Mouse (Mus musculus) spleen, adult 2 months (tissue): ENCODE results near the gene Tmem243. TPM values are rescaled to one million over a fixed set of nuclear protein-coding genes. Genes with fewer than 3 reads are reported as not detected.

Source experiments
- DNase-seq, 2 experiments: peaks; one replicate each; pipeline versions ENCODE4 v3.0.0 to v3.0.0-alpha.2; 2012 to 2021; ENCODE audit warnings: low spot score in 2 of 2, low read depth in 1 of 2
- H3K27ac ChIP-seq: fragments of 200-500 bp; 2 replicates; pipeline ENCODE4 v1.5.1; 2012; ENCODE audit warnings: low read length, inconsistent platforms; ENCODE audit not compliant: insufficient read depth
- H3K27me3 ChIP-seq: fragments of 200-500 bp; 2 replicates; pipeline ENCODE4 v1.6.1; 2012; ENCODE audit warnings: mild to moderate bottlenecking, moderate library complexity, low read length, inconsistent platforms; ENCODE audit not compliant: control insufficient read depth, insufficient read depth
- H3K36me3 ChIP-seq: fragments of 200-500 bp; 2 replicates; pipeline ENCODE4 v1.6.1; 2012; ENCODE audit warnings: mild to moderate bottlenecking, low read length, inconsistent platforms; ENCODE audit not compliant: control insufficient read depth, insufficient read depth
- H3K4me1 ChIP-seq: fragments of 200-500 bp; 2 replicates; pipeline ENCODE4 v1.6.1; 2011; ENCODE audit warnings: inconsistent platforms; ENCODE audit not compliant: control insufficient read depth, insufficient read depth, insufficient read length
- H3K4me3 ChIP-seq: fragments of 200-500 bp; 2 replicates; pipeline ENCODE4 v1.5.1; 2011; ENCODE audit warnings: mild to moderate bottlenecking, inconsistent platforms; ENCODE audit not compliant: insufficient read depth, insufficient read length; ENCODE audit errors: extremely low read depth
- CTCF ChIP-seq: fragments of 200-500 bp; IDR thresholded peaks from 2 replicates; pipeline ENCODE4 v1.5.1; 2011; ENCODE audit warnings: mild to moderate bottlenecking, inconsistent platforms; ENCODE audit not compliant: insufficient read depth, insufficient read length, insufficient replicate concordance; ENCODE audit errors: extremely low read depth
- POLR2A ChIP-seq: fragments of 200-500 bp; IDR thresholded peaks from 2 replicates; pipeline ENCODE4 v1.6.1; 2011; ENCODE audit warnings: low read depth, low read length, inconsistent platforms
- WGBS: fragments of 180-500 bp; shearing (Covaris S2); methylation state at CpG from one replicate; pipeline ENCODE4 v1.1.7; 2018; 5-methylcytosine and 5-hydroxymethylcytosine counted together
- polyA plus RNA-seq: library from polyadenylated mRNA; depleted of rRNA; stranded (reverse); fragments of >200 nt; gene quantifications from 2 replicates; pipeline ENCODE4 v1.2.3, GENCODE M21; 2012

Gene Tmem243
- polyA plus RNA-seq, 1 experiment = 56.1 TPM

DNA sequence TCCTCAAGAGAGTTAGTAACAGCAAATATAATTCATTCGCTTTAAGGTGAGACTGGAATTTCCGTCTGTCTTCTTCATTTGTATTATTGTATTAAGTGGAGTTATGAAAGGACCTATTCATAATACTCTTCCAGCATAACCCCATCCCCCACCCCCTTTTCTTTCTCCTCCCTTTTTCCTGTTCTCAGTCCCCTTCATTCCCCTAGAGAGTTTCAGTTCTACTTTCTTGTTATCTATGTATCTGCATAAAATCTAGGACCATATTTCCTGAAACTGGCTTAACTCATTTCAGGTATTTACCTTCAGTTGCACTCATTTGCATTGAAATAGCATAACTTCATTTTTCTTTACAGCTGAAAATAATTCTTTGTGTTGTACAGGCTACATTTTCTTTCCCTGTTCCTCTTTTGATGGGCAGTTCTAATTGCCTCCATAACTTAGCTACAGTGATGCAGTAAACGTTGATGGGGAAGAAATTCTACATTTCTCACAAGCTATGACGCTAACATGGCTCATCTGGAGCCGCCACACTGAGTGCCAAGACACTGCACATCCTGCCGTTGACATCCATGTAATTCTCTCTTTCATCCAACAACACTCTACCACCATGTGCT is 9.9 kb upstream of the Tmem243 start:
- no peak for TF ChIP-seq POLR2A
- TF ChIP-seq CTCF = no peak
- H3K27me3 ChIP-seq = no peaks in the 10 kb centered on the region

DNA sequence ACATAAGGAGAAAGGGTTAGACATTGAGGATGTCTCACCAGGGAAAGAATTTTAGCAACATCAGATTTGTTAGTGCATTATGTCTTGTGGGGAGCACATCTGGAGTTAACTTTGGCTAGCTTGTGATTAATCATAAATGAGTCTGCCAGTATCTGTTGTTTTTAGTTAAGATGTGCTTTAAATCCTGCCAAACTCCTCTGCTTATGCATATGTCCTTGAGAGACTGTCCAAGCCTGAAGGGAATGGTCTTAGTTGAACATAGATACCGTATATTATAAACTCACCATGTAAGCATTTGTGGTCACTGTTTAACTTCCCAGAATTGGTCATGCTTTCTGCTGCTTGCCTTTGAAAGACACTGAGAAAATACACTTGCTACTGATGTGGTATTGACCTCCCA is 7.8 kb upstream of the Tmem243 start:
- Histone ChIP-seq H3K4me3 (no peak overlapping the region), H3K27me3 (no peaks in the 10 kb centered on the region), H3K36me3 (no peaks in the 10 kb centered on the region), H3K4me1 (peaks cover 30% of the 10 kb centered on the region), H3K27ac (no peak overlapping the region)
- DNase-seq = no peak
- TF ChIP-seq POLR2A (no peak), CTCF (no peak)
- 70% methylated on average over 1 of the region's 1 CpGs for WGBS

More for the DNA sequence above, 9.9 kb upstream of the Tmem243 start:
- H3K4me3 ChIP-seq = no peak overlapping the region
- WGBS = 62% methylated on average over 6 of the region's 6 CpGs
- DNase-seq = no peak
- H3K36me3 ChIP-seq = no peaks in the 10 kb centered on the region
- peaks cover 42% of the 10 kb centered on the region for H3K4me1 ChIP-seq
- H3K27ac ChIP-seq = peak overlapping the region; percentile 74

DNA sequence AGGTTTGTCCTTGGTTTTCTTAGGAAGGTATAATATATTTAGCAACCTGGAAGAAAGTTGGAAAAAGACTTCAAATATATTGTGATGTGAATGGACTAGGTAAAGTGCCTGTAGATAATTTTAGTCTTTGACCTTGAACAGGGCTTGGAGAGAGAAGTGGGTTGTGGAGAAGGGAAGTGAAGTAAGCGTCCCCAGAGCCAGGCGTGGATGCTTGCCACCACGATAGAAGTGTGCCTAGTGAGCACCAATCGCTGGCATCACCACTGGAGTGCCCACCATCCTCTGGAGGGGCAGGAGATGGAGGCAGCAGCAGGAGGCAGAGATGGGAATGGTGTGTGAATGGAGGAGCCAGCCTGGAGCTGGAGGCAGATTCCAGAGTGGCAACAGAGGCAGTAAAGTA is 7.0 kb upstream of the Tmem243 start:
- H3K36me3 ChIP-seq = no peaks in the 10 kb centered on the region
- no peak for TF ChIP-seq POLR2A
- no peak for TF ChIP-seq CTCF
- no peak overlapping the region for H3K27ac ChIP-seq
- WGBS = 25% methylated on average over 4 of the region's 4 CpGs
- no peaks in the 10 kb centered on the region for H3K27me3 ChIP-seq
- no peak overlapping the region for H3K4me3 ChIP-seq
- H3K4me1 ChIP-seq = peaks cover 23% of the 10 kb centered on the region
- DNase-seq = no peak

DNA sequence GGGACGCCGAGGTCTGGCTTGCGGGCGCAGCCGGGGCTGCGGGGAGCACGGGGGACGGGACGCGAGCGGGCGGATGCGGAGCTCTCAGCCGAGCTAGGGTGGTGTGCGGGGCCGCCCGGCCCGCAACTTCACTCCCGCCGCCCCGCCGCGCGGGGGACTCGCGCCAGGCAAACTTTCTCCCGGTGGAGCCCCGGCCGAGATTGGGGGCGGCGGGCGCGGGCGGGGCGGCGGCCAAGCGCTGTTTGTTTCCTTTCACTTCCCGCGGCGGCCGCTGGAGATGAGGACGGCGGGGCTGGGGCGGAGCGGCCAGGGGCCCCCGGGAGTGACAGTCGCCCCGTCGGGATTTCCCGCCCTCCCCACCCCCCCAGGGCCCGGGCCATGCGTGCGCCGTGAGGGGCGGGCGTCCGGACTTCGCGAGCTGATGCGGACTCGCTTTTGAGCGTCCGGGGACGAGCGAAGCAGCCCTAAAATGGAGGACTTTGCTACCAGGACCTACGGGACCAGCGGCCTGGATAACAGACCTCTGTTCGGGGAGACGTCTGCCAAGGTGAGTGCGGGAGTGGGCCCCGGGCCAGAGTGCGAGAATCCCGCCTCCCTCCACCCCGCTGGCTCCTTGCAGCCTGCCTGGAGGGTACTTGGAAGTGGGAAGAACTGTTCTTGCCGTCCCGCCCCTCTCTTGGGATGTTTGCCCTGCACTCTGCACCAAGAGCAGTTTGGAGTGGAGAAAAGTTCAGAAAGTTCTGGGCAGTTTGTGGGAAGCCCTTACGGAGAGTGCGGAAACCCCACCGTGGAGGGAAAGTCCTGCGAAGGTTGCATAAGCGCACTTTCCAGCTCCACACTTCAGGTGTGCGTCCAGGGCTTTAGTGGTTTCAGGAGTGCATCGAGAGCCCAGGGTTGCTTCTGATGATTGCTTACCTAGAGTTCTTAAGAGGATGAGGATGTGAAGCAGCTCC is 657 bp downstream of the Tmem243 start:
- peak in 1 of 2 experiments; percentile 64 for DNase-seq
- Histone ChIP-seq H3K27me3 (no peaks in the 10 kb centered on the region), H3K4me3 (peak overlapping the region; percentile 81), H3K36me3 (peaks cover 8% of the 10 kb centered on the region; the same call in 1 of the 2 replicates), H3K27ac (peak overlapping the region; percentile 98), H3K4me1 (peaks cover 26% of the 10 kb centered on the region)
- no peak for TF ChIP-seq CTCF
- TF ChIP-seq POLR2A = no peak
- WGBS = 2% methylated on average over 57 of the region's 83 CpGs

DNA sequence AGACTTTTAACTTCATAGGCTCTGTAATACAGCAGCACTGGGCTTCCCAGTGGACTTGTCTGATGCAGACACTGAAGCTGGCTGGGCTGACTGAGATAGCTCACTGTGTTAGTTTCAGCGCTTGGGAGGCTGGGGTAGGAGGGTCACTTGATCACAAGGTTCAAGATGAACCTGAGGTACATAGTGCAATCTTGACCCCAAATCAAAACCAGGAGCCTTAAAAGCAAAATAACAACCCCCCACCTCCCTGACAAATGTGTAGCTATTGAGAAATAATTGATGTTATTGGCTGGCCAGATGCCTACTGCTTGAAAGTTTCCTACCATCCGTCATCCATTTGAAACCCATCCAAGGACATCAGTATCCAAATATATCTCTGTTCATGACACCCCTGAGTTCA is 2.2 kb downstream of the Tmem243 start:
- H3K4me3 ChIP-seq = peak overlapping the region; percentile 81
- no peak for DNase-seq
- H3K4me1 ChIP-seq = peaks cover 37% of the 10 kb centered on the region
- peaks cover 8% of the 10 kb centered on the region; the same call in 1 of the 2 replicates for H3K36me3 ChIP-seq
- 82% methylated on average over 2 of the region's 2 CpGs for WGBS
- no peak for TF ChIP-seq POLR2A
- peak overlapping the region; percentile 50 for H3K27ac ChIP-seq
- no peaks in the 10 kb centered on the region for H3K27me3 ChIP-seq

DNA sequence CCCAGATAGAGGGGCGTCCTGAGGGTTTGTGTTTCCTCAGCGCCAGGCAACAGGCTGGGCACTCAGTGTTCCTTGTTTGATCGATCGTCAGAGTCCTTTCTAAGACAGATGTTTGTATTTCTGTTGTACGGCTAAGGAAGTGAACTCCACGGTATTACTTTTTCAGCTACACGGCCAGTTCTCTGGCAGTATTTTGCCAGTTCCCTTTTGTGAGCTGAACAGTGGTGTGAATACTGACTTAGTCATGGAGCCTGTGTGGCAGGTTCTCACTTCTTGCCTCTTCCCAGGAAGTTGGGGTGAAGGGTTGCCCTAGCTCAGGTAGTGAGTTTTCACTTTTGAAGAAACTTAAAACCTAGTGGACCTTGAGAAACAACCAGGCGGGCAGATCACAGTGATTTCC is 3.5 kb downstream of the Tmem243 start:
- peak overlapping the region; percentile 42; the same call in 1 of the 2 replicates for H3K4me3 ChIP-seq
- H3K27me3 ChIP-seq = no peaks in the 10 kb centered on the region
- peaks cover 8% of the 10 kb centered on the region; the same call in 1 of the 2 replicates for H3K36me3 ChIP-seq
- TF ChIP-seq CTCF (no peak), POLR2A (no peak)
- peak overlapping the region; percentile 83 for H3K27ac ChIP-seq
- no peak for DNase-seq
- H3K4me1 ChIP-seq = peaks cover 40% of the 10 kb centered on the region
- 32% methylated on average over 8 of the region's 8 CpGs for WGBS

DNA sequence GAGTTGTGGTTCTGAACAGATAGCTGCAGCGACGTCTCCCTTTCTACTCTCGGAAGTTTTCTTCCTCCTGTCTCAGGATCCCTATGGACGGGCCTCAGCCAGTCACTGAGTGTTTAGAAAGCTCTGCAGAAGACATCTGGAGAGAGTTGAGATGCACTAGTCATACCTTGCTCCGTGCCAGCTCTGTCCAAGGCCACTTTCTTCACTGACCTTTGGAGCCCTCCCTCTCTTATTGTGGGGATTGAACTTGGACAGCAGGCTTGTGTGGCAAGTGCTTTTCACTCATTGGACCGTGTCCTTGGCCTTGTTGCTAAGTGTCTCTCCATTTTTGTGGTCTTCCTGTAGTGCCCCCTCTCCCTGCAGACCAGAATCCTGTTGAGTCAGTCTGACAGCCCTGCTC is 6.3 kb downstream of the Tmem243 start:
- peak overlapping the region; percentile 12; the same call in 1 of the 2 replicates for H3K4me3 ChIP-seq
- H3K36me3 ChIP-seq = peaks cover 10% of the 10 kb centered on the region; the same call in 1 of the 2 replicates
- peaks cover 45% of the 10 kb centered on the region; the same call in 1 of the 2 replicates for H3K4me1 ChIP-seq
- no peaks in the 10 kb centered on the region for H3K27me3 ChIP-seq
- TF ChIP-seq CTCF (no peak), POLR2A (no peak)
- WGBS = 62% methylated on average over 6 of the region's 6 CpGs
- no peak for DNase-seq
- H3K27ac ChIP-seq = peak overlapping the region; percentile 82
